Mouse (Mus musculus): Measurements from ENCODE around the gene Efnb1. TPM values are rescaled to one million over a fixed set of nuclear protein-coding genes. Genes with fewer than 3 reads are reported as not detected.
A peak's percentile ranks its signal among the peaks of the same experiment; 100 is the strongest.
"Not testable (repeated sequence)": the region's sequence is repeated elsewhere in the genome, so short reads cannot be mapped to it uniquely, and the experiment has no call there.

Gene Efnb1
- polyA plus RNA-seq (2014; fragmentation: Nextera tagmentation; extraction: Ambion mirVana): 36.7 and 41.4 TPM in 2 replicates

DNA sequence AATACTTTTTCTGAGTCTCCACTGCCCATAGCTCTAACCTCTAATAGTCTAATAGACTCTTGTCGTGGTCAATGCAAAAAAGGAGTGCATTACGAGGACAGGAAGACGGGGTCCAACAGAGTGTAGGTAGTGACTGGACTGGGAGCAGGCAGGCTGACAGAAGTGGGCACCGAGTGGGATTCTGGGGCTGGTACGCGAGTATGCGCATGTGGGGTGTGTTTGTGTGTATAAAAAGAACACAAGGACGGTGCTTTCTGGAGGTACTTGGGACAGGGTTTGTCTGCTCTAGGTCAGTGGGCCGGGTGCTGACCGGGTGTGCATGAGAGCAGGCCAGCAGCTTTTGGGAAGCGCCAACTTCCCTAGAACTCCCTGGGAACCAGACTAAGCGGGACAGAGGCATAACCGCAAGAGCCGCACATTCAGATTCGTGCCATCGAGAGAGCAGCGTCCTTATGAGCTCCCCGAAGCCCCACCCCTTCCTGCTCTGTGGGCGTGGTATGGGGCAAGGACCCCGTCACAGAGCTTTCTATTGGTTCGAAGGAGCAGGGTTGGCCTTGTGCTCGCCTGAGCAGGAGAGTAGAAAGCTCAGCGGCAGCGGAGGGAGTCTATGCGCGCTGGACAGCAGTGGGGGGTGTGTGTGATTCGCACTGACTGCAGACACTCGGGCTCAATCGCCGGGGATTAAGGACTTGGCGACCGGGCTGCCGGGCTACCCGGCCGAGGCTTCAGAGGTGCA is at the start of gene Efnb1:
TSS of gene Efnb1 (plus strand) at position 608 of the 736 bp plus-strand sequence.
- peak within 1 kb of the TSS; percentile 66 for H3K4me2 ChIP-seq (ENCODE audit: low read depth, low read length)
- peak within 1 kb of the TSS; percentile 86 for H3K9ac ChIP-seq (ENCODE audit: low read depth, low read length)
- peak; percentile 96 for ATAC-seq (ENCODE audit: low read depth)
- 27% methylated on average over 34 of the region's 35 CpGs for WGBS
- H3K4me3 ChIP-seq (ENCODE audit: low read depth, low read length): peak within 1 kb of the TSS; percentile 65
- H3K4me1 ChIP-seq (ENCODE audit: control insufficient read depth, insufficient read depth, low read length): peaks cover 3% of the 10 kb centered on the region; the same call in 1 of the 2 replicates
- H3K27me3 ChIP-seq (replicated peaks; ENCODE audit: control insufficient read depth, insufficient read depth, low read length): peaks cover 7% of the 10 kb centered on the region
- H3K9me3 ChIP-seq (ENCODE audit: control insufficient read depth, low read length): no peaks in the 10 kb centered on the region
- H3K36me3 ChIP-seq (ENCODE audit: control insufficient read depth, insufficient read depth, low read length): no peaks in the 10 kb centered on the region
- H3K27ac ChIP-seq (replicated peaks; ENCODE audit: low read depth, low read length): peak within 1 kb of the TSS; percentile 83
- DNase-seq (ENCODE audit: low spot score): peak; percentile 98

DNA sequence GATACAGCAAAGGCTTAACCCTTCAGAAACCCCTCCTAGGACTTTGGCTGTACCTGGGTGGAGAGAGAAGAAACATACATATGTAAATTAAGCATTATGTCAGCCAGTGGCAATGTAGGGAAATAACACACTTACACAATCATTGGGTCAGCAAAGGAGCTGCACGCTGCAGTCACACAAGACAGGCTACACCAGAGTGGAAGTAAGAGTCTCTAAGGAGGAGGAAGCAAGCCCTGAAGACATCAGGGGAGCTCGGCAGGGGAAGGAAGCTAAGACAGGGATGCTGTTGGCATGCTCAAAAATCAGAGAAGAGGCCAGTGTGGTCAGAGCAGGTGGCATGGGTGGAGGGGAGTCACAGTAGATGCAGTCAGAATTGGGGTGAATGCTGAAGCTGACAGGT is 43.2 kb upstream of the Efnb1 start:
- H3K27ac ChIP-seq (replicated peaks; ENCODE audit: low read depth, low read length): no peak overlapping the region
- no peaks in the 10 kb centered on the region; the same call in 1 of the 2 replicates for H3K27me3 ChIP-seq (replicated peaks; ENCODE audit: control insufficient read depth, insufficient read depth, low read length)
- H3K4me3 ChIP-seq (ENCODE audit: low read depth, low read length): no peak overlapping the region
- 62% methylated on average over 2 of the region's 2 CpGs for WGBS
- H3K9me3 ChIP-seq (ENCODE audit: control insufficient read depth, low read length): no peaks in the 10 kb centered on the region
- no peaks in the 10 kb centered on the region for H3K4me1 ChIP-seq (ENCODE audit: control insufficient read depth, insufficient read depth, low read length)
- H3K4me2 ChIP-seq (ENCODE audit: low read depth, low read length): no peak overlapping the region
- no peak for DNase-seq (ENCODE audit: low spot score)
- ATAC-seq (ENCODE audit: low read depth): no peak
- H3K36me3 ChIP-seq (ENCODE audit: control insufficient read depth, insufficient read depth, low read length): no peaks in the 10 kb centered on the region
- H3K9ac ChIP-seq (ENCODE audit: low read depth, low read length): no peak overlapping the region

DNA sequence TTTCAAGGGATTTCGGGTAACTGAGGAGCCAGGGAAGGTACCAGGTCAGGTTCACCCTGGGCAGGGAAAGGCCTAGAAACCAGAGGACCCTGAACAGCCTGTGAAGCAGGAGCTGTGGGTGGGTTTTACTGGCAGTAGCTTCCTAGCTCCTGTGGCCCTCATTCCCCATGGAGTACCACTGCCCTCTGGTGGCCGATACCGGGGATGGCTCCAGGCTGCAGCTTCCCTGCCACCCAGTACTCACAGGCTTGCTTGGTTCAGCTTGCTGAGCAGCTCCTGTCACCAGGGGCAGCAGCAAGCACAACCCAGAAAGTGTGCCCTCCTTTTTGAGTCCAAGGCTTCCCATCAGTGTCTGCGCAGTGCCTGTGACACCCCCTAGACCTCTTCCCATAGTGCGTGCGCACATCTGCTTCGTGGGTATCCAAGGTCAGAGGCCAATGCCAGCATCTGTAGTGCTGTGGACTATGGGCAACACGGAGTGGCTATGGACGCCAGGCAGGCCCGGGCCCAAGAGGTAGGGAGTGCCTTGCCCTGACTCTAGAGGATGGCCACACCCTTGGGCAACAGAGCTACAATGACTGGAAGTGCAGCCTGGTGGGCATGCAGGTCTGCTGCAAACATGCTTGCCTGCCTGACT is 24.7 kb upstream of the Efnb1 start:
- H3K9ac ChIP-seq (ENCODE audit: low read depth, low read length); H3K4me2 ChIP-seq (ENCODE audit: low read depth, low read length); H3K9me3 ChIP-seq (ENCODE audit: control insufficient read depth, low read length); DNase-seq (ENCODE audit: low spot score); H3K27ac ChIP-seq (replicated peaks; ENCODE audit: low read depth, low read length); H3K36me3 ChIP-seq (ENCODE audit: control insufficient read depth, insufficient read depth, low read length); H3K27me3 ChIP-seq (replicated peaks; ENCODE audit: control insufficient read depth, insufficient read depth, low read length); H3K4me1 ChIP-seq (ENCODE audit: control insufficient read depth, insufficient read depth, low read length); H3K4me3 ChIP-seq (ENCODE audit: low read depth, low read length): not testable (repeated sequence)
- peak; percentile 72 for ATAC-seq (ENCODE audit: low read depth)
- WGBS: 58% methylated on average over 4 of the region's 10 CpGs

DNA sequence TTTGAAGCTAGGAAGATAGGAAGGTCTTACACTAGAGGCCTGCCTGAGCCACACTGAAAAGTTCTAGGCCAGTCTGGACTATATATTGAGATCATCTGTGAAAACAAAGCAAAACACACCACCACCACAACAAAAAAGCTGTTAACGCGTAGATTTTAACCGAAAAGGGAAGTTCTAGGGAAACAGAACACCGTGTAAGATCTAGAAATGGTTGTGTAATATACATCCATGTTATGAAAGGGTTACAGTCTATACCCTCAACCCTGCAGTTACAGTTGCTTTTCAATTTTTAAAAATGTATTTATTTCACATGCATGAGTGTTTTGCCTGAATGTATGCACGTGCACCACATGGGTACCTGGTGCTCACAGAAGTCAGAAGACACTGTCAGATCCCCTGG is 16.4 kb upstream of the Efnb1 start:
- no peak overlapping the region for H3K4me2 ChIP-seq (ENCODE audit: low read depth, low read length)
- H3K27ac ChIP-seq (replicated peaks; ENCODE audit: low read depth, low read length): no peak overlapping the region
- H3K9ac ChIP-seq (ENCODE audit: low read depth, low read length): no peak overlapping the region
- no peak overlapping the region for H3K4me3 ChIP-seq (ENCODE audit: low read depth, low read length)
- no peaks in the 10 kb centered on the region for H3K4me1 ChIP-seq (ENCODE audit: control insufficient read depth, insufficient read depth, low read length)
- peaks cover 5% of the 10 kb centered on the region; the same call in 1 of the 2 replicates for H3K27me3 ChIP-seq (replicated peaks; ENCODE audit: control insufficient read depth, insufficient read depth, low read length)
- WGBS: 86% methylated on average over 5 of the region's 5 CpGs
- no peaks in the 10 kb centered on the region for H3K36me3 ChIP-seq (ENCODE audit: control insufficient read depth, insufficient read depth, low read length)
- DNase-seq (ENCODE audit: low spot score) (no peak), ATAC-seq (ENCODE audit: low read depth) (no peak)
- H3K9me3 ChIP-seq (ENCODE audit: control insufficient read depth, low read length): no peaks in the 10 kb centered on the region

DNA sequence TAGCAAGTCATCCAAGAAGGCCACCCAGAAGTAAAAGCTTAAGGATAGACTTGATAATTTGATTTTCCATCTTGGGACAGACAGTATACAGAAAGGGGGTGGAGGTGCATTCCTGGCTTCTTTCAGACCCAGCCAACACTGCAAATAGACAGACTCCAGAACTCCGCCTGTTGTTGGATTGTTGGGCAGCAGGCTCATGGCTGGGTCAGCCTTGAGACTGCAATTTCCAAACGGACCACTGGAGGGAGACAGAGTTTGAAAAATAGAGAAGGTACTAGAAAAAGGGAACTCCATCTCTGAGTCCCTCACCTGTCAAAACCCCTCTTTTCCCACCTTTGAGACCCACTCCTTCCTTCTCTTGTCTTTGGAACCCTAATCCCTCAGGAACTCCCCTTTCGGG is 5.9 kb upstream of the Efnb1 start:
- Histone ChIP-seq H3K4me1 (ENCODE audit: control insufficient read depth, insufficient read depth, low read length) (no peaks in the 10 kb centered on the region), H3K36me3 (ENCODE audit: control insufficient read depth, insufficient read depth, low read length) (no peaks in the 10 kb centered on the region), H3K4me2 (ENCODE audit: low read depth, low read length) (no peak overlapping the region), H3K27me3 (replicated peaks; ENCODE audit: control insufficient read depth, insufficient read depth, low read length) (peaks cover 7% of the 10 kb centered on the region), H3K9ac (ENCODE audit: low read depth, low read length) (no peak overlapping the region), H3K9me3 (ENCODE audit: control insufficient read depth, low read length) (no peaks in the 10 kb centered on the region), H3K4me3 (ENCODE audit: low read depth, low read length) (no peak overlapping the region), H3K27ac (replicated peaks; ENCODE audit: low read depth, low read length) (no peak overlapping the region)
- ATAC-seq (ENCODE audit: low read depth): 0 out of 2 replicates have a peak, but pooled peaks have one; percentile 23
- no peak for DNase-seq (ENCODE audit: low spot score)
- 39% methylated on average over 3 of the region's 3 CpGs for WGBS

DNA sequence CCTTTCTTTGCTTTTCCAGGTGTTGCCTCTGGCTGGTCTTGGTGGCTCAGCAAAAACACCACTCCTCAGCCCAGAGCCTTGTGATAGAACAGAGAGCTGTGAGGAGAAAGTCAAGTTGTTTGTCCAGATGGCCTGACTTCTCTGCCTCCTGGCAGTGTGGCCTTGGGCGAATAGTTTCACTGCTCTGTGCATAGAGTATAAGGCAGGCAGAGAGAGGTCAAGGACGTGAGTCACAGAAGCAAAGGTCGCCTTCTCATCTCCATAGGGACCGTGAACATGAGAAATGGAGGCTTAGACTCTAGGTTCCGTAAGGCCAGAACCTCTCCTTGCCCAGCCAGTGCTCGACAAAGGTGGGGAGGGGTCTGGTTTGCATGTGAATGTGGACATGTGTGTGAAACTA is 3.4 kb upstream of the Efnb1 start:
- 59% methylated on average over 6 of the region's 6 CpGs for WGBS
- no peak for ATAC-seq (ENCODE audit: low read depth)
- no peaks in the 10 kb centered on the region for H3K4me1 ChIP-seq (ENCODE audit: control insufficient read depth, insufficient read depth, low read length)
- no peaks in the 10 kb centered on the region for H3K9me3 ChIP-seq (ENCODE audit: control insufficient read depth, low read length)
- no peak overlapping the region for H3K9ac ChIP-seq (ENCODE audit: low read depth, low read length)
- peaks cover 7% of the 10 kb centered on the region for H3K27me3 ChIP-seq (replicated peaks; ENCODE audit: control insufficient read depth, insufficient read depth, low read length)
- no peaks in the 10 kb centered on the region for H3K36me3 ChIP-seq (ENCODE audit: control insufficient read depth, insufficient read depth, low read length)
- H3K27ac ChIP-seq (replicated peaks; ENCODE audit: low read depth, low read length): no peak overlapping the region
- no peak for DNase-seq (ENCODE audit: low spot score)
- H3K4me3 ChIP-seq (ENCODE audit: low read depth, low read length): no peak overlapping the region
- no peak overlapping the region for H3K4me2 ChIP-seq (ENCODE audit: low read depth, low read length)

DNA sequence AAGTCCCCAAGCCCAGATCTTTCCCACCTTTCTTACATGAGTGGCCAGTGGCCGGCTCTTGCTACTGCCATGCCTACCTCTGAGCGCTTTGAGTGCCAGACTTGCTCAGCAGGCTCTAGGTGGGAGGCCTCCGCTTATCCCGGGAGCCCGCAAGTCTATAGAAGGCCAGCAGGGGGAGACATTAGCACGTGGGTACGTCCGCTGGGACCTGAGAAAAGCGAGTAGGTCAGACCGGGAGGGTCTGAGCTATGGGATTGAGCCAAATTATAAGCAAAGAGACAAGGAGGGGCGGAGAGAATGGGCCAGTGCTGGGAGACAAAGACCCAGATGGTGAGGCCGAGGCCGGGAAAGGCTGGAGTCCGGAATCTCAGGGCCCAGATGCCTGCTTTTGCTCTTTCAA is 1.0 kb upstream of the Efnb1 start:
- ATAC-seq (ENCODE audit: low read depth) (peak; percentile 24), DNase-seq (ENCODE audit: low spot score) (peak; percentile 87)
- 21% methylated on average over 13 of the region's 14 CpGs for WGBS
- Histone ChIP-seq H3K9ac (ENCODE audit: low read depth, low read length) (peak overlapping the region; percentile 52; the same call in 1 of the 2 replicates), H3K9me3 (ENCODE audit: control insufficient read depth, low read length) (no peaks in the 10 kb centered on the region), H3K36me3 (ENCODE audit: control insufficient read depth, insufficient read depth, low read length) (no peaks in the 10 kb centered on the region), H3K27ac (replicated peaks; ENCODE audit: low read depth, low read length) (peak overlapping the region; percentile 68), H3K4me1 (ENCODE audit: control insufficient read depth, insufficient read depth, low read length) (no peaks in the 10 kb centered on the region), H3K4me3 (ENCODE audit: low read depth, low read length) (peak overlapping the region; percentile 65; the same call in 1 of the 2 replicates), H3K27me3 (replicated peaks; ENCODE audit: control insufficient read depth, insufficient read depth, low read length) (peaks cover 7% of the 10 kb centered on the region), H3K4me2 (ENCODE audit: low read depth, low read length) (peak overlapping the region; percentile 59)

DNA sequence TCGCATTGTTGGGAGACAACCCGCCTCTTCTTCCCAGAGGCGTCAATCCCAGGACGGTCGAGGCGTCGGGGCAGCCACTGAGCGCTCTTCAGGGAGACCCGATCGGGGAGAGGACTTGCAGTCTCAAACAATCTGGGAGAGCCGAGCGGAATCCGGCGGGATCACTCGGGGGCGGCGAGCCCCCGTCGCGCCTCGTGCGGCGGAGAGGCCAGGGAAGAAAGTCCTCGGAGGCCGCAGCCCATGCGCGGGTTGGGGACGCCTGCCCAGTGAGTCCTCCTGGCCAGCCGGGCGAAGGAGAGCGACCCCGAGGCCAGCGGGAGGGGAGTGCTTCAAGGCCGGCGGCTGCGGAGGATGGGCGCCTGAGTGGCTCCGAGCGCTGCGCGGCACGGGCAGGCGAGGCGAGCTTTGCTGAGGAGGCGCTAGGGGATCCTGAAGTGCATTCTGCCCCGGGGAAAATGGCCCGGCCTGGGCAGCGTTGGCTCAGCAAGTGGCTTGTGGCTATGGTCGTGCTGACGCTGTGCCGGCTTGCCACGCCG is 569 bp downstream of the Efnb1 start:
- WGBS: 27% methylated on average over 28 of the region's 53 CpGs
- H3K27me3 ChIP-seq (replicated peaks; ENCODE audit: control insufficient read depth, insufficient read depth, low read length): no peaks in the 10 kb centered on the region; the same call in none of the 2 replicates
- H3K4me3 ChIP-seq (ENCODE audit: low read depth, low read length): peak overlapping the region; percentile 65
- DNase-seq (ENCODE audit: low spot score) (no peak), ATAC-seq (ENCODE audit: low read depth) (peak; percentile 0)
- peak overlapping the region; percentile 83 for H3K27ac ChIP-seq (replicated peaks; ENCODE audit: low read depth, low read length)
- H3K4me1 ChIP-seq (ENCODE audit: control insufficient read depth, insufficient read depth, low read length): peaks cover 10% of the 10 kb centered on the region; the same call in 1 of the 2 replicates
- peak overlapping the region; percentile 66 for H3K4me2 ChIP-seq (ENCODE audit: low read depth, low read length)
- H3K36me3 ChIP-seq (ENCODE audit: control insufficient read depth, insufficient read depth, low read length): no peaks in the 10 kb centered on the region
- no peaks in the 10 kb centered on the region for H3K9me3 ChIP-seq (ENCODE audit: control insufficient read depth, low read length)
- peak overlapping the region; percentile 86 for H3K9ac ChIP-seq (ENCODE audit: low read depth, low read length)
